Mouse (Mus musculus): ENCODE measurements at regions not wholly inside any gene's neighbourhood (a gene's known extent, or its start where the extent isn't known, plus 50 kb on each side); places are given as distances from the start of the nearest gene placed in this dataset.

GRCm38 (mm10) chr3:71959441-71959840, 1008.2 kb downstream of the Sis start:
- WGBS, result 39% methylated on average over 1 of the region's 1 CpGs
- no peak overlapping the region for H3K4me3 ChIP-seq (ENCODE audit: control insufficient read depth in 1 of 2, insufficient read depth in 1 of 2, low read depth in 1 of 2, low read length in 2 of 2)

DNA sequence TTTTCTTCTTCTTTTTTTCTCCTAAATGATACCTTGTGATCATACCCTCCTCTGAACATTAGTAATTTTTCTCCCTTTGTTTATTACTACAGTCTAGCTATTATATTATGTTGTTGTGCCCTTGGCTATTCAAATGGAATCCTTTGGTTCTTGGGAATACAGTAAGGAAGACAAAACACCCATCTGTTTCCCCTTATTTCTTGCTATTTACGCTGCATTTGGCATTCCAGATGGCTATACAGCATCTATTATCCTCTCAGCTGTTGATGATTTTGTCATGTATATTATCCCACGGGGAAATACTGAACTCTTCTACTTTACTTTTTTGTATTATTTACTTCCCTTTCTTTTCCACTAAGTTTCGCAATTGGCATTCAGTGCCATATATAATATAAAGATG, 1047.8 kb downstream of the Sis start:
- no peaks in the 10 kb centered on the region for H3K4me1 ChIP-seq (ENCODE audit: control insufficient read depth in 2 of 2, insufficient read depth in 2 of 2, low read length in 2 of 2)
- no peak overlapping the region for H3K4me3 ChIP-seq (ENCODE audit: control insufficient read depth in 1 of 2, insufficient read depth in 1 of 2, low read depth in 1 of 2, low read length in 2 of 2)
- no peak for ATAC-seq (ENCODE audit: insufficient number of reproducible peaks, insufficient read depth, low FRiP score, low read depth)
- H3K9ac ChIP-seq (ENCODE audit: low read length), result no peak overlapping the region
- no peaks in the 10 kb centered on the region for H3K27me3 ChIP-seq (ENCODE audit: control insufficient read depth, insufficient read depth, low read length)
- no peaks in the 10 kb centered on the region for H3K9me3 ChIP-seq (ENCODE audit: control insufficient read depth, low read length)
- no peak overlapping the region for H3K4me2 ChIP-seq (ENCODE audit: low read length)
- H3K27ac ChIP-seq (replicated peaks in 1 of 2; ENCODE audit: control insufficient read depth in 1 of 2, insufficient read depth in 1 of 2, low read depth in 2 of 2, low read length in 2 of 2), result no peak overlapping the region
- 77% methylated on average over 3 of the region's 3 CpGs for WGBS
- H3K36me3 ChIP-seq (ENCODE audit: control insufficient read depth, insufficient read depth, low read length), result no peaks in the 10 kb centered on the region

More at GRCm38 (mm10) chr3:71959441-71959840, 1008.2 kb downstream of the Sis start:
- Histone ChIP-seq H3K27me3 (ENCODE audit: control insufficient read depth, insufficient read depth, low read length) (no peaks in the 10 kb centered on the region), H3K27ac (replicated peaks in 1 of 2; ENCODE audit: control insufficient read depth in 1 of 2, insufficient read depth in 1 of 2, low read depth in 2 of 2, low read length in 2 of 2) (no peak overlapping the region), H3K4me2 (ENCODE audit: low read length) (no peak overlapping the region), H3K4me1 (ENCODE audit: control insufficient read depth in 2 of 2, insufficient read depth in 2 of 2, low read length in 2 of 2) (no peaks in the 10 kb centered on the region), H3K36me3 (ENCODE audit: control insufficient read depth, insufficient read depth, low read length) (no peaks in the 10 kb centered on the region), H3K9me3 (ENCODE audit: control insufficient read depth, low read length) (no peaks in the 10 kb centered on the region), H3K9ac (ENCODE audit: low read length) (no peak overlapping the region)
- ATAC-seq (ENCODE audit: insufficient number of reproducible peaks, insufficient read depth, low FRiP score, low read depth), result no peak

DNA sequence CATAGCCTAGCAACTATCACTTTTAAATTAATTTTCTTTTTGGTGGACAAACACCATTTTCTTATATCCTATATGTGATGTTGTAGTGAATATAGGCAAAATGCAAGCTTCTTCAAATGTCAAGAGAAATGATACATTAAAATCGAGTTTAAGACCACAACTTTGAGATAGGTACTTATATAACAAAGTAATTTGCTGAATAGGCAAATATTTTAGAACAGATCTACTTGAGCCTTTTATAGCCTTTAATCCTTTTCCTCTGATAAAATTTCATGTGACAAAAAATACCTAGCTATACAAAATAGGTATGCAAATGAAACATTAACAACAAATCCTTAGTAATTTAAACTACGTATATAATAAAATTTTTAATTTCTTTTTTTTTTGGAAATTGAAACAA, 1053.9 kb downstream of the Sis start:
- no peak for ATAC-seq (ENCODE audit: insufficient number of reproducible peaks, insufficient read depth, low FRiP score, low read depth)
- Histone ChIP-seq H3K27me3 (ENCODE audit: control insufficient read depth, insufficient read depth, low read length) (no peaks in the 10 kb centered on the region), H3K4me3 (ENCODE audit: control insufficient read depth in 1 of 2, insufficient read depth in 1 of 2, low read depth in 1 of 2, low read length in 2 of 2) (no peak overlapping the region), H3K36me3 (ENCODE audit: control insufficient read depth, insufficient read depth, low read length) (no peaks in the 10 kb centered on the region), H3K9ac (ENCODE audit: low read length) (no peak overlapping the region), H3K27ac (replicated peaks in 1 of 2; ENCODE audit: control insufficient read depth in 1 of 2, insufficient read depth in 1 of 2, low read depth in 2 of 2, low read length in 2 of 2) (no peak overlapping the region), H3K4me1 (ENCODE audit: control insufficient read depth in 2 of 2, insufficient read depth in 2 of 2, low read length in 2 of 2) (no peaks in the 10 kb centered on the region), H3K4me2 (ENCODE audit: low read length) (no peak overlapping the region), H3K9me3 (ENCODE audit: control insufficient read depth, low read length) (no peaks in the 10 kb centered on the region)
- 63% methylated on average over 2 of the region's 2 CpGs for WGBS

DNA sequence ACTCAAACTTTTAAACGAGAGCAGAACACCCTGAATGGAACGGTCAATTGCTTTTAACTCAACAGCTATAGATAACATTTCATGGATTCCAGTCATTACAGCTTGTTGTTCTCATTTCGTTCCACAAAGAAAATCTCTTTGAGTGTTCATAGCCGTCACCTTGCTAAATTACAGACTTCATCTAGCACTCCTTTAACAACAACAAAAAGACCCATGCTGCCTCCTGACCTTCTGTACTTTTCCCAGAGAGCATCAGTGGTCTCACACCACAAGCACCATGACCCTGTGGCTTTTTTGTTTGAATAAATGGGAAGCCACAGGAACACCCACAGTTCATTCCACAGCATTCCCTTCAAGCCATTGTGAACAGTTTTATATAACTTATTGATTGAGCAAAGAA, 1058.4 kb downstream of the Sis start:
- 40% methylated on average over 4 of the region's 4 CpGs for WGBS
- Histone ChIP-seq H3K4me2 (ENCODE audit: low read length) (no peak overlapping the region), H3K9me3 (ENCODE audit: control insufficient read depth, low read length) (no peaks in the 10 kb centered on the region), H3K27ac (replicated peaks in 1 of 2; ENCODE audit: control insufficient read depth in 1 of 2, insufficient read depth in 1 of 2, low read depth in 2 of 2, low read length in 2 of 2) (no peak overlapping the region), H3K4me3 (ENCODE audit: control insufficient read depth in 1 of 2, insufficient read depth in 1 of 2, low read depth in 1 of 2, low read length in 2 of 2) (no peak overlapping the region), H3K9ac (ENCODE audit: low read length) (no peak overlapping the region), H3K36me3 (ENCODE audit: control insufficient read depth, insufficient read depth, low read length) (no peaks in the 10 kb centered on the region), H3K4me1 (ENCODE audit: control insufficient read depth in 2 of 2, insufficient read depth in 2 of 2, low read length in 2 of 2) (no peaks in the 10 kb centered on the region), H3K27me3 (ENCODE audit: control insufficient read depth, insufficient read depth, low read length) (no peaks in the 10 kb centered on the region)
- no peak for ATAC-seq (ENCODE audit: insufficient number of reproducible peaks, insufficient read depth, low FRiP score, low read depth)

- no peak for ATAC-seq (ENCODE audit: insufficient number of reproducible peaks, insufficient read depth, low FRiP score, low read depth)
Measured at GRCm38 (mm10) chr3:71864670-71865069, 1103.0 kb downstream of the Sis start.

DNA sequence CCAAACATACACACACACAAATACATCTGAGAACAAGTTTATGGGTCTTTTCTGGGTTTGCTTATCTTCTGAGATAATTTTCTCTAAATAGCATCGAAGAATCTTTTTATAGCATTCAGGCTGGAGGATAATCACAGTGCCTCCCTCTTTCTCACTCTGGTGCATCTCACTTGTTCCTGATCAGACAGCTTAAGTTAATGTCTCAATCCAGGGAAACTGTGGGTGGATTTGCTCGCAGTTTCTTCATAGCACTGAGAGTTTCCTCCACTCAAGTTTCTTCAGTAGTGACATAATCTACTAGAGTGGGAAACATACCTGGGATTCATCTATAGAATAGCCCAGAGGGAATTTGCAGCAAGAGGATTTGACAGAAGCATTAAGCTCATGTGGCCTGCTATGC, 1131.6 kb downstream of the Sis start:
- no peak overlapping the region for H3K4me3 ChIP-seq (ENCODE audit: control insufficient read depth in 1 of 2, insufficient read depth in 1 of 2, low read depth in 1 of 2, low read length in 2 of 2)
- WGBS, result 31% methylated on average over 2 of the region's 2 CpGs
- no peaks in the 10 kb centered on the region for H3K27me3 ChIP-seq (ENCODE audit: control insufficient read depth, insufficient read depth, low read length)
- no peaks in the 10 kb centered on the region for H3K36me3 ChIP-seq (ENCODE audit: control insufficient read depth, insufficient read depth, low read length)
- no peak overlapping the region for H3K9ac ChIP-seq (ENCODE audit: low read length)
- H3K9me3 ChIP-seq (ENCODE audit: control insufficient read depth, low read length), result no peaks in the 10 kb centered on the region
- H3K4me1 ChIP-seq (ENCODE audit: control insufficient read depth in 2 of 2, insufficient read depth in 2 of 2, low read length in 2 of 2), result no peaks in the 10 kb centered on the region
- 0 out of 4 replicates have a peak overlapping the region, but pooled peaks of 1 of the 2 experiments have one; percentile 28 for H3K27ac ChIP-seq (replicated peaks in 1 of 2; ENCODE audit: control insufficient read depth in 1 of 2, insufficient read depth in 1 of 2, low read depth in 2 of 2, low read length in 2 of 2)
- H3K4me2 ChIP-seq (ENCODE audit: low read length), result peak overlapping the region; percentile 8; the same call in 1 of the 2 replicates
- no peak for ATAC-seq (ENCODE audit: insufficient number of reproducible peaks, insufficient read depth, low FRiP score, low read depth)

More at GRCm38 (mm10) chr3:71864670-71865069, 1103.0 kb downstream of the Sis start:
- no peak overlapping the region for H3K27ac ChIP-seq (replicated peaks in 1 of 2; ENCODE audit: control insufficient read depth in 1 of 2, insufficient read depth in 1 of 2, low read depth in 2 of 2, low read length in 2 of 2)
- WGBS, result 63% methylated on average over 2 of the region's 2 CpGs
- H3K9me3 ChIP-seq (ENCODE audit: control insufficient read depth, low read length), result no peaks in the 10 kb centered on the region
- no peaks in the 10 kb centered on the region for H3K4me1 ChIP-seq (ENCODE audit: control insufficient read depth in 2 of 2, insufficient read depth in 2 of 2, low read length in 2 of 2)
- no peak overlapping the region for H3K9ac ChIP-seq (ENCODE audit: low read length)
- H3K36me3 ChIP-seq (ENCODE audit: control insufficient read depth, insufficient read depth, low read length), result no peaks in the 10 kb centered on the region
- H3K27me3 ChIP-seq (ENCODE audit: control insufficient read depth, insufficient read depth, low read length), result no peaks in the 10 kb centered on the region
- no peak overlapping the region for H3K4me2 ChIP-seq (ENCODE audit: low read length)
- H3K4me3 ChIP-seq (ENCODE audit: control insufficient read depth in 1 of 2, insufficient read depth in 1 of 2, low read depth in 1 of 2, low read length in 2 of 2), result no peak overlapping the region
